Mouse (Mus musculus): Measurements from ENCODE around the gene Agmo.

- TF ChIP-seq CTCF (IDR thresholded peaks at IDR 0.05; ENCODE audit: control insufficient read depth, insufficient read depth, insufficient read length) (no peak), USF1 (IDR thresholded peaks at IDR 0.05; ENCODE audit: low read depth) (no peak)
These were observed 22.2 kb downstream of the Agmo start for GRCm38 (mm10) chr12:37263685-37264084.
